In genomic region chr11:36692637-36693036, GRCm38 (mm10) we compare ENCODE assay signal across 18 mouse cellular contexts.
DNase-seq lines count a peak whose midpoint lies in the region; ATAC-seq and TF ChIP-seq lines count a peak whose summit lies in the region.
"Had no signal": no experiment of that assay in that cellular context is flagged by ENCODE, and none has a peak within 500 bp of the region (broad histone marks: within the 10 kb centered on the region; RNA-seq: fewer than 3 reads in every experiment).

No protein-coding gene starts in this region.

- H3K4me1 ChIP-seq in midbrain, postnatal 0 days (ENCODE audit: insufficient read depth, low read length): peaks cover 10% of the 10 kb centered on the region; the same call in 1 of the 2 replicates
- H3K4me1 ChIP-seq in midbrain, embryonic 13.5 days (replicated peaks): peaks cover 42% of the 10 kb centered on the region
- H3K4me1 ChIP-seq in stomach, postnatal 0 days (replicated peaks; ENCODE audit: control insufficient read depth, insufficient read depth): no peaks in the 10 kb centered on the region
- H3K4me1 ChIP-seq: heart, embryonic 15.5 days; liver, embryonic 12.5 days; stomach, embryonic 15.5 days had no signal

- H3K4me3 ChIP-seq in midbrain, postnatal 0 days (ENCODE audit: low read depth, low read length): no peak overlapping the region
- no peak overlapping the region for H3K4me3 ChIP-seq in midbrain, embryonic 13.5 days (replicated peaks)
- H3K4me3 ChIP-seq in stomach, postnatal 0 days (ENCODE audit: low read depth, low read length): no peak overlapping the region
- H3K4me3 ChIP-seq: gastrocnemius, adult 2 months; heart, embryonic 15.5 days; liver, embryonic 12.5 days; stomach, embryonic 15.5 days had no signal

- no peaks in the 10 kb centered on the region for H3K36me3 ChIP-seq in midbrain, postnatal 0 days (ENCODE audit: insufficient read depth, low read length)
- H3K36me3 ChIP-seq in midbrain, embryonic 13.5 days: no peaks in the 10 kb centered on the region
- H3K36me3 ChIP-seq in stomach, postnatal 0 days (ENCODE audit: control insufficient read depth, insufficient read depth, low read length): no peaks in the 10 kb centered on the region
- H3K36me3 ChIP-seq: heart, embryonic 15.5 days; liver, embryonic 12.5 days; stomach, embryonic 15.5 days had no signal

- peak; percentile 45 for TF ChIP-seq CTCF in midbrain, postnatal 0 days (IDR thresholded peaks at IDR 0.05)
- peak; percentile 37 for TF ChIP-seq CTCF in stomach, postnatal 0 days (IDR thresholded peaks at IDR 0.05; ENCODE audit: low read depth)

- no peak overlapping the region for H3K27ac ChIP-seq in midbrain, postnatal 0 days (ENCODE audit: low read depth, low read length)
- H3K27ac ChIP-seq in midbrain, embryonic 13.5 days: no peak overlapping the region
- no peak overlapping the region for H3K27ac ChIP-seq in stomach, postnatal 0 days (replicated peaks)
- H3K27ac ChIP-seq: gastrocnemius, adult 2 months; heart, embryonic 15.5 days; liver, embryonic 12.5 days; stomach, embryonic 15.5 days had no signal

- no peaks in the 10 kb centered on the region for H3K27me3 ChIP-seq in midbrain, postnatal 0 days (ENCODE audit: insufficient read depth, low read length)
- H3K27me3 ChIP-seq in midbrain, embryonic 13.5 days: no peaks in the 10 kb centered on the region
- H3K27me3 ChIP-seq in stomach, postnatal 0 days (ENCODE audit: control insufficient read depth, insufficient read depth, low read length): no peaks in the 10 kb centered on the region
- H3K27me3 ChIP-seq: heart, embryonic 15.5 days; liver, embryonic 12.5 days; stomach, embryonic 15.5 days had no signal

- no peak overlapping the region for H3K4me2 ChIP-seq in midbrain, postnatal 0 days (ENCODE audit: low read depth, low read length, poor library complexity, severe bottlenecking)
- no peak overlapping the region for H3K4me2 ChIP-seq in midbrain, embryonic 13.5 days (replicated peaks)
- no peak overlapping the region for H3K4me2 ChIP-seq in stomach, postnatal 0 days (replicated peaks; ENCODE audit: low read depth)
- H3K4me2 ChIP-seq: heart, embryonic 15.5 days; liver, embryonic 12.5 days; stomach, embryonic 15.5 days had no signal

- 76% methylated on average over 3 of the region's 3 CpGs for WGBS in midbrain, postnatal 0 days
- 80% methylated on average over 3 of the region's 3 CpGs for WGBS in midbrain, embryonic 13.5 days
- 67% methylated on average over 3 of the region's 3 CpGs for WGBS in stomach, postnatal 0 days

- TF ChIP-seq EP300 in stomach, postnatal 0 days (optimal IDR thresholded peaks at IDR 0.05): no peak

- H3K9me3 ChIP-seq in midbrain, postnatal 0 days (ENCODE audit: low read length): no peaks in the 10 kb centered on the region
- H3K9me3 ChIP-seq in midbrain, embryonic 13.5 days: no peaks in the 10 kb centered on the region
- no peaks in the 10 kb centered on the region for H3K9me3 ChIP-seq in stomach, postnatal 0 days (ENCODE audit: control insufficient read depth, low read length)
- H3K9me3 ChIP-seq: heart, embryonic 15.5 days; liver, embryonic 12.5 days; stomach, embryonic 15.5 days had no signal

- DNase-seq in cerebellum, postnatal 10 days: peak; percentile 20 to 21
- peak; percentile 13 for DNase-seq in kidney, adult 9 months
- DNase-seq in kidney, postnatal 10 days: no peak
- peak; percentile 48 for DNase-seq in midbrain, postnatal 0 days (ENCODE audit: low spot score)
- DNase-seq in stomach, postnatal 0 days (ENCODE audit: low spot score): no peak
- DNase-seq in retina, postnatal 1 day: no peak
- DNase-seq: cerebellum, adult 9-11 months; embryo, embryonic 11 days; gastrocnemius, adult 2 months; heart, adult 18-20 months; kidney, postnatal 14 days; layer of hippocampus, postnatal 36 days; midbrain, embryonic 14.5 days had no signal

- no peak overlapping the region for H3K9ac ChIP-seq in midbrain, postnatal 0 days (replicated peaks; ENCODE audit: low read length, poor library complexity, severe bottlenecking)
- H3K9ac ChIP-seq in midbrain, embryonic 13.5 days (replicated peaks): no peak overlapping the region
- no peak overlapping the region for H3K9ac ChIP-seq in stomach, postnatal 0 days (ENCODE audit: low read length)
- H3K9ac ChIP-seq: heart, embryonic 15.5 days; liver, embryonic 12.5 days; stomach, embryonic 15.5 days had no signal

- no peak for ATAC-seq in cerebellum, adult (ENCODE audit: insufficient number of reproducible peaks, low FRiP score, low TSS enrichment)
- ATAC-seq in midbrain, postnatal 0 days (ENCODE audit: low FRiP score): no peak
- ATAC-seq in midbrain, embryonic 13.5 days: no peak
- ATAC-seq in stomach, postnatal 0 days (ENCODE audit: low FRiP score, low TSS enrichment): no peak
- ATAC-seq: liver, embryonic 12.5 days had no signal

Comparison
In these comparisons a context has a peak if more than half of its experiments do, and no peak if none do; other contexts are left out.
1. DNase-seq: peak in cerebellum, postnatal 10 days (2 of 2), kidney, adult 9 months (single experiment) and midbrain, postnatal 0 days (single experiment); none in kidney, postnatal 10 days (single experiment), stomach, postnatal 0 days (single experiment) and retina, postnatal 1 day (single experiment).